Mouse (Mus musculus) heart, postnatal 0 days (tissue): ENCODE results near the gene Nipal3.

Experiments
- CTCF ChIP-seq: IDR thresholded peaks from 2 replicates; pipeline ENCODE4 v1.5.1; 2016; ENCODE audit warnings: antibody characterized with exemption, control low read depth, low read depth
- EP300 ChIP-seq: IDR thresholded peaks from 2 replicates; pipeline ENCODE4 v1.6.1; 2016; ENCODE audit warnings: antibody characterized with exemption, low read depth

- no peak for TF ChIP-seq CTCF
- no peak for TF ChIP-seq EP300
These were observed 5.0 kb upstream of the Nipal3 start for GRCm38 (mm10) chr4:135499831-135500230.
